Mouse (Mus musculus) thymus, postnatal 36 days (tissue): ENCODE measurements around the gene Vps41.

Experiments
- DNase-seq, 2 experiments: peaks; one replicate each; pipeline ENCODE4 v3.0.0; 2022; ENCODE audit warnings: mixed read lengths in 2 of 2

Gene Vps41

DNA sequence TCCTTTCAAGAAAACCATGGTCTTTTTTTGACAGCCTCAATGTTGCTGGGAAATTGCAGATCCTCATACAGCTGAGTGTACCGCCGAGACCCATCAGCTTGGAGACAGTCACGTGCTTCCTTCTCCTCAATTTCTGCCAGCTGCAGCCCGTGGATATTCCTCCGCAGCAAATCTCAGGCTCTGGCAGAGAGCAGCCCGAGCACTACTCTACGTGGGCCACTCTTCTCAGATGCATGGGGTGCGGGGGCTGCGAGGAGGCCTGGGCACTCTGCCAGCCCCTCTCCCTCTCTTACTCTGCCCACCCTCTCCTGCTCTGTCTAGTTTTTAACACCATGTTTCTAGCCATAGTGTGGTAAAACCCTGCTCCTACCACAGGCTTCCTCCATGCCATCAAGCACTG lies 175.8 kb downstream of the Vps41 start:
- DNase-seq = no peak

DNA sequence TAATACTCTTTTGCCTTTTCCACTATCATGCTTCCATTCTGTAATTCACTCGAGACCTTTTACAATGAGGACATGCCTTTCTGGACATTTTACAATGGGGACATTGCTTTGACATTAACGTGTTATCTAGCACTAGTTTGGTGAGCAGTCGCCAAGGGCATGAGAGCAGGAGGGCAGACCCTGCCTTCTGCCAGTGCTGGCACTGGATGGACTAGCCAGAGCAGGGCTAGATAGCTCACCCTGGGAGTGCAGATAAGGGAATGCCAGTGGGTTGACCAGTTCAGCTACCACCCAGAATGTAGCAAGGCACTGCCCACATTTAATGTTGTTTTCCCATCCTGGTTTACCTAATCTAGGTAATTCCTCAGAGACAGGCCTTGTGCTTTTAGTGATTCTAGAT lies 179.7 kb downstream of the Vps41 start:
- no peak for DNase-seq

DNA sequence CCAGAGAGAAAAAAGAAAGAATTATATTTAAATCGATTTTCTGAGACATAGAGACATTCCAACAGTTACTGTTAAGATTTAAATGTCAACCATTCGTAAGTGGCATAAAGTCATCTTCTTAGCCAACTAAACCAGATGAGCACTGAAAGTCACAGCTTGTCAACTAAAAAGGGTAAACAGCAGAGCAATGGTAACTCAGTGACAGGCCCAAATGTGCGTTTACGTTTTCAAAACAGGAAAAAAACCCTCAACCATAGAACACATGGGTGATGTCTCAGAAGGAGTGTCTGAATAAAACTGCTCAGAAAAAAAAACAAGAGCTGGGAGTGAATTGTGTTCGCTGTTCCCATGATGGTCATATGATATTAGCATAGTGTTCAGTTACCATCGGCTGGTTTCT lies 186.5 kb downstream of the Vps41 start:
- DNase-seq = no peak

DNA sequence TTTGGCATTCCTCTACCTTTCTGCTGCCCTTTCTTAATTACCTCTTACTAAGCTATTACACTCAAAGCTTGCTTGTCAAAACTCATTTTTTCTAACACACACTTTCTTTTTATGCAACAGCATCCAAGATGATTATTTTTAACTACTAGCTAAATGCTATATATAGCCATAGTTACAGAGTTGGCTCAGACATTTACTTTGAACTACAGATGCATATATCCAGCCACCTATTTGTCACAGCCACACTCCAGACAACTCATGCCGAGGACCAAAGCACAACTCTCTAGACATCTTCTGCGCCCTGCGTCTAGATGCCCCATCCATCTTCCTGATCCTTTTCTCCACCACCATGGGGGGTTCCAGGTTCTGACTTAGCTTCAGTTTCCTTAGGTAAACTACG lies 197.7 kb downstream of the Vps41 start:
- no peak for DNase-seq
